Mouse (Mus musculus): ENCODE results near the gene Misp. TPM values are rescaled to one million over a fixed set of nuclear protein-coding genes. Genes with fewer than 3 reads are reported as not detected.

Misp gene
- polyA plus RNA-seq, 1 experiment, result 347 TPM

DNA sequence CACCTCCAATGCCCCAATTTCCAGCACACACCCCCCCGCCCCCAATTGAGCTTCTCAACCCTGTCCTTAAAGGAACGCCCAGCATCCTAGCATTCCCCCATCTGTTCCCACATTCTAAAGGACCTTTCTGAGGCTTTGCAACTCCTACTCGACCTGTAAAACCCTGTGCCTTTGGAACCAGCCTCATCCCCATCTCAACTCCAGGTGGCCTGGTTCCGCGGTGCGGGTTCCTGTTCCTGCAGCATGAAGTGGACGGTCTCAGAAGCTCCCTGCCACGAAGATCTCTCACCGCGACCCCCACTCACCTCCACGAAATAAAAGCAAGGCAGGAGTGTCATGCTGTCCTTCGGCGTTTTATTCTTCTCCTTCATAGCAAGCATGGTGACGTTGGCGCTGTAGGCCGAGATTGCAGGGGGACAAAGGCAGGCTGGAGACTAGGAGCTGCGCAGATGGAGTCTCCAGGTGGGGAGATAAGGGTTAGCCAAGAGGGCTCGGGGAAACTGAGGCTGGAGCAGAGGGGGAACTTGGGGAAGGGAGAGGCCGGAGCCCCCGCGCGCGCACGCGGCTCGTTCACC lies 53.0 kb downstream of the Misp start:
- H3K4me3 ChIP-seq (ENCODE audit: low read depth, low read length), result peak overlapping the region; percentile 63
- no peak overlapping the region for H3K27ac ChIP-seq (ENCODE audit: insufficient read depth, low read depth, low read length)
- no peaks in the 10 kb centered on the region for H3K36me3 ChIP-seq (ENCODE audit: control insufficient read depth, insufficient read depth, low read length)
- 4% methylated on average over 26 of the region's 26 CpGs for WGBS
- TF ChIP-seq POLR2A (IDR thresholded peaks at IDR 0.05; ENCODE audit: low read depth, low read length), result no peak
- TF ChIP-seq CTCF (IDR thresholded peaks at IDR 0.05; ENCODE audit: extremely low read depth, insufficient read length, insufficient replicate concordance, low read depth, low read length), result no peak
- peaks cover 11% of the 10 kb centered on the region for H3K4me1 ChIP-seq (ENCODE audit: control insufficient read depth, insufficient read depth, insufficient read length, low read length)
- H3K27me3 ChIP-seq (ENCODE audit: control insufficient read depth, insufficient read depth, low read length), result peaks cover 13% of the 10 kb centered on the region; the same call in 1 of the 2 replicates

DNA sequence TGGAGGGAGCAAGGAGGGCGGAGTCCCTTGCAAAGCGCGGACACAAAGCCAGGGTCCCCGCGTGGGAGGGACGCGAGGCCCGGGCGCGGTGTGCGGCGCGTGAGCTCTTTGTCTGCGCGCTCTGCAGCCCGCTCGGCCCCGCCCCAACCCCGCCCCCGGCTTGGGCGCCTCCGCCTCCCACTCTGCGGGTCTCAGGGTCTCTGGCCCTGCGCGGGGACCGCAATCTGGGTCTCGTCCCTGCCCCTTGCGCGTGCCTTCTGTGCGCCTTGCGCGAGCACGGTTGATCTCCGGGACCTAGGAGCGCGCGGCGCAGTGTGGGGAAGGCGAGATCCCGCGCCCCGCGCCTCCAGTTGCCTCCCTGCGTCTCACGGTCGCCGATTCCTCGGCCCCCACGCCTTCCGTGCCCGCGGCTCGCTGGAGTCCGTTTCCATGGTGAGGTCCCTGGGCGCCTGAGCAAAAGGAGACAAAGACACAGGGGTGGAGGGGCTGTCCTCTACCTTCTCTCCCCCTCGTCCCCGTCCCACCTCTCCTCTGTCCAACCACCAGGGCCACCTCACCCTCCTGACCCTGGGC lies 53.6 kb downstream of the Misp start, which contains the start of the genes Prtn3 and Plppr3:
Gene Prtn3, plus strand, starts transcription at position 187 of the 573 bp plus-strand sequence.
Gene Plppr3, minus strand, starts transcription at position 345 of the 573 bp plus-strand sequence.
- no peaks in the 10 kb centered on the region for H3K36me3 ChIP-seq (ENCODE audit: control insufficient read depth, insufficient read depth, low read length)
- peaks cover 13% of the 10 kb centered on the region; the same call in 1 of the 2 replicates for H3K27me3 ChIP-seq (ENCODE audit: control insufficient read depth, insufficient read depth, low read length)
- H3K27ac ChIP-seq (ENCODE audit: insufficient read depth, low read depth, low read length), result no peak within 1 kb of the TSS
- TF ChIP-seq CTCF (IDR thresholded peaks at IDR 0.05; ENCODE audit: extremely low read depth, insufficient read length, insufficient replicate concordance, low read depth, low read length), result no peak
- no peak for TF ChIP-seq POLR2A (IDR thresholded peaks at IDR 0.05; ENCODE audit: low read depth, low read length)
- WGBS, result under 1% methylated on average over 57 of the region's 57 CpGs
- peak within 1 kb of the TSS; percentile 63 for H3K4me3 ChIP-seq (ENCODE audit: low read depth, low read length)
- H3K4me1 ChIP-seq (ENCODE audit: control insufficient read depth, insufficient read depth, insufficient read length, low read length), result peaks cover 11% of the 10 kb centered on the region

DNA sequence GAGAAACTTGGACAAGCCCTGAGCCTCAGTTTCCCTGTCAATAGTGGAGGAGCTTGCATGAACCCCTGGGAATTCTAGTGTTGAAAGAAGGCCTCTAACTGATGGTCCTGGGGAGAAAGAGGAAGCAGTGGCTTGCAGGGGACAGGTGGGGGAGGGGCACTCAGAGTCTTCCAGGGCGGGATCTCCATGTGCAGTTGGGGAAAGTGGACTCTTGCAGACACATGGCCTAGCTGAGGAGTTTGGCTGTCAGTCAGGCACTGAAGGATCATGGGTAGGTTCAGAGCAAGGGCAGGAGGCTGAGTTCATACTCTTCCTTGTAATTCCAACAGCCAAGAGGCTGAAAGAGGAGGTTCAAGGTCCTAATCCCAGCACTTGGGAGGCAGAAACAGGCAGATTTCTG lies 56.4 kb downstream of the Misp start:
- Histone ChIP-seq H3K4me3 (ENCODE audit: low read depth, low read length) (no peak overlapping the region), H3K27me3 (ENCODE audit: control insufficient read depth, insufficient read depth, low read length) (peaks cover 13% of the 10 kb centered on the region; the same call in 1 of the 2 replicates), H3K36me3 (ENCODE audit: control insufficient read depth, insufficient read depth, low read length) (no peaks in the 10 kb centered on the region), H3K4me1 (ENCODE audit: control insufficient read depth, insufficient read depth, insufficient read length, low read length) (peaks cover 19% of the 10 kb centered on the region), H3K27ac (ENCODE audit: insufficient read depth, low read depth, low read length) (peak overlapping the region; percentile 57)
- 52% methylated on average over 1 of the region's 1 CpGs for WGBS
- TF ChIP-seq POLR2A (IDR thresholded peaks at IDR 0.05; ENCODE audit: low read depth, low read length) (no peak), CTCF (IDR thresholded peaks at IDR 0.05; ENCODE audit: extremely low read depth, insufficient read length, insufficient replicate concordance, low read depth, low read length) (no peak)

DNA sequence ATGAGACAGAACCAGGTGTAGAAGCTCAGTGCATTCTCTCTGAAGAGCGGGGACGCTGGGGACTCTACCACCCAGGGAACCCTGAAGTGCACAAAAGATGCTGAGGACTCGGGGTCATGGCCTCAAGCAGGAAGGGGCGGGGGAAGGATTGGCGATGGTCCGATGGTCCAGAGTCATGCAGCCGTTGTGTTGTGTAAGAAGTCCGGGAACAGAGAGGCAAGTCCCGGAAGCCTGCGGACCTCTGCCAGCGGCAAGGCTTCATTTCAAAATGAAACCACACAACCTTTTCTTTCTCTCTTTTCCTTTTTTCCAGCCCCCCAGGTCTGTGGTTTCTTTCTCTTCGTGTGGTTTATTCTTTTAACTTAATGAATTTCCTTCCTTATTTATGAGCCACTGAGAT lies 57.0 kb downstream of the Misp start:
- H3K4me3 ChIP-seq (ENCODE audit: low read depth, low read length), result peak overlapping the region; percentile 11; the same call in 1 of the 2 replicates
- 52% methylated on average over 12 of the region's 12 CpGs for WGBS
- peaks cover 19% of the 10 kb centered on the region for H3K4me1 ChIP-seq (ENCODE audit: control insufficient read depth, insufficient read depth, insufficient read length, low read length)
- no peaks in the 10 kb centered on the region for H3K36me3 ChIP-seq (ENCODE audit: control insufficient read depth, insufficient read depth, low read length)
- TF ChIP-seq POLR2A (IDR thresholded peaks at IDR 0.05; ENCODE audit: low read depth, low read length), result no peak
- no peak for TF ChIP-seq CTCF (IDR thresholded peaks at IDR 0.05; ENCODE audit: extremely low read depth, insufficient read length, insufficient replicate concordance, low read depth, low read length)
- H3K27ac ChIP-seq (ENCODE audit: insufficient read depth, low read depth, low read length), result peak overlapping the region; percentile 58
- H3K27me3 ChIP-seq (ENCODE audit: control insufficient read depth, insufficient read depth, low read length), result peaks cover 12% of the 10 kb centered on the region; the same call in 1 of the 2 replicates

GRCm38 (mm10) chr10:79879527-79879926 lies 58.7 kb downstream of the Misp start:
- Histone ChIP-seq H3K27ac (ENCODE audit: insufficient read depth, low read depth, low read length) (no peak overlapping the region), H3K4me1 (ENCODE audit: control insufficient read depth, insufficient read depth, insufficient read length, low read length) (peaks cover 17% of the 10 kb centered on the region), H3K27me3 (ENCODE audit: control insufficient read depth, insufficient read depth, low read length) (peaks cover 4% of the 10 kb centered on the region; the same call in 1 of the 2 replicates), H3K4me3 (ENCODE audit: low read depth, low read length) (no peak overlapping the region), H3K36me3 (ENCODE audit: control insufficient read depth, insufficient read depth, low read length) (no peaks in the 10 kb centered on the region)
- 30% methylated on average over 3 of the region's 3 CpGs for WGBS
- TF ChIP-seq POLR2A (IDR thresholded peaks at IDR 0.05; ENCODE audit: low read depth, low read length), result no peak
- no peak for TF ChIP-seq CTCF (IDR thresholded peaks at IDR 0.05; ENCODE audit: extremely low read depth, insufficient read length, insufficient replicate concordance, low read depth, low read length)

Other genes starting within 250 kb of the Misp start
- gene Theg, start 233.7 kb upstream of the Misp start, polyA plus RNA-seq (2012; rRNA removed), result not detected in 2 replicates
- gene C2cd4c, start 207.0 kb upstream of the Misp start, polyA plus RNA-seq (2012; rRNA removed), result 0.89 and 1.0 TPM in 2 replicates
- 1.6 TPM in 2 replicates for gene Shc2, start 183.1 kb upstream of the Misp start, polyA plus RNA-seq (2012; rRNA removed)
- not detected in 2 replicates for gene Odf3l2, start 175.3 kb upstream of the Misp start, polyA plus RNA-seq (2012; rRNA removed)
- gene Madcam1, start 156.4 kb upstream of the Misp start, polyA plus RNA-seq (2012; rRNA removed), result 9.9 and 20.7 TPM in 2 replicates
- gene Tpgs1, start 151.6 kb upstream of the Misp start, polyA plus RNA-seq (2012; rRNA removed), result 76.0 and 138 TPM in 2 replicates
- gene Cdc34, start 138.8 kb upstream of the Misp start, polyA plus RNA-seq (2012; rRNA removed), result 101 and 163 TPM in 2 replicates
- 0.11 and 0.52 TPM in 2 replicates for gene Gzmm, start 132.0 kb upstream of the Misp start, polyA plus RNA-seq (2012; rRNA removed)
- 1,266 and 1,465 TPM in 2 replicates for gene Bsg, start 116.5 kb upstream of the Misp start, polyA plus RNA-seq (2012; rRNA removed)
- 8.3 and 19.2 TPM in 2 replicates for gene Hcn2, start 104.4 kb upstream of the Misp start, polyA plus RNA-seq (2012; rRNA removed)
- 38.7 and 50.0 TPM in 2 replicates for gene Polrmt, start 74.4 kb upstream of the Misp start, polyA plus RNA-seq (2012; rRNA removed)
- gene Fgf22, start 65.9 kb upstream of the Misp start, polyA plus RNA-seq (2012; rRNA removed), result not detected in 2 replicates
- 130 and 222 TPM in 2 replicates for gene Rnf126, start 54.0 kb upstream of the Misp start, polyA plus RNA-seq (2012; rRNA removed)
- gene Fstl3, start 43.7 kb upstream of the Misp start, polyA plus RNA-seq (2012; rRNA removed), result 16.0 and 19.6 TPM in 2 replicates
- 0.24 and 0.67 TPM in 2 replicates for gene Prss57, start 30.0 kb upstream of the Misp start, polyA plus RNA-seq (2012; rRNA removed)
- gene Palm, start 27.4 kb upstream of the Misp start, polyA plus RNA-seq (2012; rRNA removed), result 13.0 and 24.0 TPM in 2 replicates
- 150 and 285 TPM in 2 replicates for gene Ptbp1, start 33.4 kb downstream of the Misp start, polyA plus RNA-seq (2012; rRNA removed)
- 1.6 and 2.1 TPM in 2 replicates for gene Prtn3, start 53.5 kb downstream of the Misp start, polyA plus RNA-seq (2012; rRNA removed)
- 2.8 and 5.3 TPM in 2 replicates for gene Plppr3, start 53.6 kb downstream of the Misp start, polyA plus RNA-seq (2012; rRNA removed)
- 0.72 TPM in 1 of 2 replicates, not detected in the other for gene Elane, start 65.3 kb downstream of the Misp start, polyA plus RNA-seq (2012; rRNA removed)
- gene Cfd, start 69.9 kb downstream of the Misp start, polyA plus RNA-seq (2012; rRNA removed), result 48.6 and 122 TPM in 2 replicates
- 34.8 and 58.1 TPM in 2 replicates for gene Med16, start 87.9 kb downstream of the Misp start, polyA plus RNA-seq (2012; rRNA removed)
- gene Gm26602, start 89.9 kb downstream of the Misp start, polyA plus RNA-seq (2012; rRNA removed), result not detected in 2 replicates
- gene Kiss1r, start 96.0 kb downstream of the Misp start, polyA plus RNA-seq (2012; rRNA removed), result 3.0 and 5.9 TPM in 2 replicates
- gene R3hdm4, start 100.2 kb downstream of the Misp start, polyA plus RNA-seq (2012; rRNA removed), result 86.4 and 104 TPM in 2 replicates
- gene Arid3a, start 106.1 kb downstream of the Misp start, polyA plus RNA-seq (2012; rRNA removed), result 10.7 and 23.9 TPM in 2 replicates
- gene Wdr18, start 139.2 kb downstream of the Misp start, polyA plus RNA-seq (2012; rRNA removed), result 34.8 and 44.6 TPM in 2 replicates
- not detected in 2 replicates for gene Grin3b, start 149.7 kb downstream of the Misp start, polyA plus RNA-seq (2012; rRNA removed)
- gene Tmem259, start 163.3 kb downstream of the Misp start, polyA plus RNA-seq (2012; rRNA removed), result 225 and 441 TPM in 2 replicates
- gene Cnn2, start 167.6 kb downstream of the Misp start, polyA plus RNA-seq (2012; rRNA removed), result 49.9 and 72.8 TPM in 2 replicates
- 18.1 and 33.4 TPM in 2 replicates for gene Abca7, start 175.5 kb downstream of the Misp start, polyA plus RNA-seq (2012; rRNA removed)
- 23.2 and 36.8 TPM in 2 replicates for gene Arhgap45, start 195.7 kb downstream of the Misp start, polyA plus RNA-seq (2012; rRNA removed)
- 140 and 186 TPM in 2 replicates for gene Polr2e, start 218.8 kb downstream of the Misp start, polyA plus RNA-seq (2012; rRNA removed)
- 388 and 646 TPM in 2 replicates for gene Gpx4, start 226.2 kb downstream of the Misp start, polyA plus RNA-seq (2012; rRNA removed)